Mouse (Mus musculus) embryonic facial prominence, embryonic 14.5 days (tissue): ENCODE results near the gene Pcif1. TPM values are rescaled to one million over a fixed set of nuclear protein-coding genes. Genes with fewer than 3 reads are reported as not detected.
"Not testable (repeated sequence)": the region's sequence is repeated elsewhere in the genome, so short reads cannot be mapped to it uniquely, and the experiment has no call there.

Source experiments
- ATAC-seq: fragments of 200-750 bp; cut with Nextera tagmentation; 2 replicates; pipeline ENCODE4 v1.8.0; 2017; ENCODE audit warnings: low read depth, moderate number of reproducible peaks, moderate TSS enrichment
- DNase-seq: peaks from one replicate; pipeline ENCODE4 v3.0.0-alpha.2; 2015; ENCODE audit warnings: low spot score
- H3K27ac ChIP-seq: fragments of 300-500 bp; sonication (generic); replicated peaks from 2 replicates; pipeline ENCODE4 v1.5.1; 2014; ENCODE audit warnings: low read depth, mild to moderate bottlenecking, low read length, moderate library complexity
- H3K27me3 ChIP-seq: fragments of 300-500 bp; sonication (generic); replicated peaks from 2 replicates; pipeline ENCODE4 v1.6.1; 2014; ENCODE audit warnings: low read length; ENCODE audit not compliant: control insufficient read depth, insufficient read depth
- H3K36me3 ChIP-seq: fragments of 300-500 bp; sonication (generic); 2 replicates; pipeline ENCODE4 v1.6.1; 2014; ENCODE audit warnings: low read length, mixed read lengths; ENCODE audit not compliant: control insufficient read depth, insufficient read depth
- H3K4me1 ChIP-seq: fragments of 300-500 bp; sonication (generic); 2 replicates; pipeline ENCODE4 v1.6.1; 2014; ENCODE audit warnings: antibody characterized with exemption, low read length; ENCODE audit not compliant: control insufficient read depth, insufficient read depth
- H3K4me2 ChIP-seq: fragments of 300-500 bp; sonication (generic); 2 replicates; pipeline ENCODE4 v1.6.1; 2014; ENCODE audit warnings: low read depth, mild to moderate bottlenecking, low read length, moderate library complexity, mixed read lengths
- H3K4me3 ChIP-seq: fragments of 300-500 bp; sonication (generic); 2 replicates; pipeline ENCODE4 v1.5.1; 2014; ENCODE audit warnings: low read depth, mild to moderate bottlenecking, low read length
- H3K9ac ChIP-seq: fragments of 300-500 bp; sonication (generic); 2 replicates; pipeline ENCODE4 v1.6.1; 2014; ENCODE audit warnings: low read depth, mild to moderate bottlenecking, low read length, moderate library complexity, mixed read lengths
- H3K9me3 ChIP-seq: fragments of 300-500 bp; sonication (generic); 2 replicates; pipeline ENCODE4 v1.6.1; 2016; ENCODE audit warnings: low read length; ENCODE audit not compliant: control insufficient read depth
- WGBS: fragments of 180-500 bp; shearing (Covaris S2); extraction: QIAGEN DNeasy Blood & Tissue Kit; methylation state at CpG from one replicate; pipeline ENCODE4 v1.1.7; 2014; 5-methylcytosine and 5-hydroxymethylcytosine counted together
- polyA plus RNA-seq: library from polyadenylated mRNA; unstranded; fragments of >200 nt; fragmentation: Nextera tagmentation; extraction: Ambion mirVana; gene quantifications from 2 replicates; pipeline ENCODE4 v1.2.1, GENCODE M21; 2014

Pcif1 gene
- polyA plus RNA-seq, 1 experiment from 2014 or later, result 56.9 TPM

DNA sequence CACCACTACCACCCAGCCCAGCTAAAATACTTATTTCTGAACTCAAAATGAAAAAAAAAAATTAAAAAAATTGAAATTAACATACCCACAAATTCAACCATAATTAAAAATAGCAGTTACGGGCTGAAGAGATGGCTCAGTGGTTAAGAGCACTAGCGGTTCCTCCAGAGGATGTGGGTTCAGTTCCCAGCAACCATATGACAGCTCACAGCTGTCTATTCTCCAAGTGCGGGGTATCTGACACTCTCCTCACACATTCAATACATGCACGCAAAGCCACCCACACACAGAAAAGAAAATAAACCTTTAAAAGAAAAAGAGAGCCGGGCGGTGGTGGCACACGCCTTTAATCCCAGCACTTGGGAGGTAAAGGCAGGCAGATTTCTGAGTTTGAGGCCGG lies 29.0 kb upstream of the Pcif1 start:
- DNase-seq (no peak), ATAC-seq (no peak)
- Histone ChIP-seq H3K9me3 (no peaks in the 10 kb centered on the region), H3K4me3 (no peak overlapping the region), H3K27me3 (peaks cover 7% of the 10 kb centered on the region), H3K36me3 (peaks cover 8% of the 10 kb centered on the region; the same call in 1 of the 2 replicates), H3K4me1 (no peaks in the 10 kb centered on the region), H3K4me2 (no peak overlapping the region), H3K27ac (no peak overlapping the region), H3K9ac (no peak overlapping the region)
- WGBS, result 71% methylated on average over 8 of the region's 8 CpGs

DNA sequence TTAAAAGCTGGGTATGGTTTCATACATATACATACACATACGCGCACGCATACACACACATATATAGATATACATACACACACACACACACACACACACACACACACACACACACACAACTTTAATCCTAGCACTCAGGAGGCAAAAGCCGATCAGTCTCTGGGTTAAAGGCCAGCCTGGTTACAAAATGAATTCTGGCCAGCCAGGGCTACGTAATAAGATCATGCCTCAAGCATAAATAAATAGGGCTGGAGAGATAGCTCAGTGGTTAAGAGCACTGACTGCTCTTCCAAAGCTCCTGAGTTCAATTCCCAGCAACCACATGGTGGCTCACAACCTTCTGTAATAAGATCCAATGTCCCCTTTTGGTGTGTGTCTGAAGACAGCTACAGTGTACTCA lies 23.5 kb upstream of the Pcif1 start:
- DNase-seq, H3K36me3 ChIP-seq, H3K9me3 ChIP-seq, H3K9ac ChIP-seq, H3K4me3 ChIP-seq, H3K27ac ChIP-seq, H3K4me1 ChIP-seq, ATAC-seq: not testable (repeated sequence)
- H3K4me2 ChIP-seq, result peak overlapping the region; percentile 96
- WGBS, result 75% methylated on average over 5 of the region's 5 CpGs
- H3K27me3 ChIP-seq, result peaks cover 28% of the 10 kb centered on the region

DNA sequence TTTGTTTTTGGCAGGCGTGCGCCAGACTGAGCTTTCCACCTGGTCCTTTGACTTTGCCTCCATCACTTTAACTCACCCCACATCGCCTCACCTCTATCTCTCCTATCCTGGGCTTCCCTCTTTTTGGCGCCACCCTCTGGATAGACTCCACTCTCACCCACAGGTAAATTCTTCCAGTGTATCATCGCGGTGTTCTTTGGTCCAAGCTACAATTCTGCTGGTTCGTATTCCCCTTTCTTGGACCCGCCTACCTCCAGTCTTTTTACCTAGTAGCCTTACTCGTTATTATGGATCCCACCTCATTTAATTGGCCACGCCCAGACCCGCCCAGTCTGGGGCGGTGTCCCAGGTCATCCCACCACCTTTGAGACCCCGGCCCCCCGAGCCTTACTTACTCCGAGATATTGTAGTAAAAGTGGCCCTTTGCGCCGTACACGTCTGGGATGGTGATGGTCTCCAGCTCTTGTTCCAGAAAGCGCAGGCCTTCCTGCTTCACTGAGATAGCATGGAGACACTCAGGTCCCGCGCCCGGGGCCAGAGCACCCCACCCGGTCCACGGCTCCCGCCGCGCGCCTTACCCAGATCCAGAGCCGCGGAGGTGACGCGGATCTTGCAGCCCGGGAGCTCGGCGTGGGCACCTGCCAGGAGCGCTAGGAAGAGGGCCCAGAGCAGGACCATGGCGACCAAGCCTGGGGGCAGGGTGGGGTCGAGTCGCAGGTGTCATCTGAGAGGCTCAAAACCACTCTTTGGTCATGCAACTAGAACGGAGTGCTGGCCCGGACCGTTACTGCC lies 22.6 kb upstream of the Pcif1 start:
- DNase-seq (peak; percentile 48), ATAC-seq (peak; percentile 24)
- Histone ChIP-seq H3K4me2 (peak overlapping the region; percentile 96), H3K4me3 (peak overlapping the region; percentile 57), H3K27ac (peak overlapping the region; percentile 48; the same call in 1 of the 2 replicates), H3K27me3 (peaks cover 28% of the 10 kb centered on the region), H3K36me3 (0 out of 2 replicates have a peak, but pooled peaks cover 4% of the 10 kb centered on the region), H3K4me1 (0 out of 2 replicates have a peak, but pooled peaks cover 6% of the 10 kb centered on the region), H3K9ac (peak overlapping the region; percentile 62), H3K9me3 (no peaks in the 10 kb centered on the region)
- 1% methylated on average over 42 of the region's 42 CpGs for WGBS

DNA sequence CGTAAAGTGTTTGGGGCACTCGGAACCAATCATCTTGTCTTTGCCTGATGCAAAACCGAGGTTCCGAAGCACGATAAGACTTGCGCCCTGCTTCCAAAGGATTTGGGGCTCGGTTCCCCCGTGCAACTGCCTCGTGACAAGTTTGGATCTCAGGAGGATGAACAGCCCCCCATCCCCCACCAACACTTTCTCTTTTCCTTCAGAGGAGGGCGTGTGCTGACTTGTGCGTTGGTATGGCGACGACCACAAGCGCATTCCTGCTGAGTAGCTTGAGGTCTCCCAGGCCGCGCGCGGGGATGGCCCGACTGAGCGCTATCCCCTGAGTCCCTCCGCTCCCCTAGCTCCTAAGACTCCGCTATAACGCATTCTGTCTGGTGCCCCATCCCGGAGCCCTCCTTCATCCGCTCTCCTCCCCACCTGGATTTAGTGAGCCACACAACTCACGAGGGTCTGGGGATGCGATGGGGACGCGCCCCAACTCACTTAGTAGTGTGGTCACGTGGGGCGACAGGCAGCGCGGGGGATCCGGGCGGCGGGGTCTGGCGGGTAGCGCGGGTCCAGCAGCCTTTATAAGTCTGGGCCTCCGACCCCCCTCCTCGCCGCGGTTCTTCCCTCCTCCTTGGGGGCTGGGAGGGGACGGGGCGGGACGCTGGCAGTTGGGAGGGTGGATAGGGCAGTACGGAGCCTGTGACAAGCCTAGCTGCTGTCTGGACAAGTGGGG lies 21.8 kb upstream of the Pcif1 start, which contains the start of gene Pltp:
Gene Pltp (minus strand): TSS at position 611 of the 721 bp plus-strand sequence.
- Histone ChIP-seq H3K27me3 (peaks cover 28% of the 10 kb centered on the region), H3K4me1 (peaks cover 11% of the 10 kb centered on the region), H3K9me3 (no peaks in the 10 kb centered on the region), H3K4me2 (peak within 1 kb of the TSS; percentile 96), H3K9ac (peak within 1 kb of the TSS; percentile 62), H3K4me3 (peak within 1 kb of the TSS; percentile 57), H3K36me3 (no peaks in the 10 kb centered on the region), H3K27ac (peak within 1 kb of the TSS; percentile 74)
- DNase-seq, result peak; percentile 92
- 1% methylated on average over 32 of the region's 47 CpGs for WGBS
- ATAC-seq, result peak; percentile 85

DNA sequence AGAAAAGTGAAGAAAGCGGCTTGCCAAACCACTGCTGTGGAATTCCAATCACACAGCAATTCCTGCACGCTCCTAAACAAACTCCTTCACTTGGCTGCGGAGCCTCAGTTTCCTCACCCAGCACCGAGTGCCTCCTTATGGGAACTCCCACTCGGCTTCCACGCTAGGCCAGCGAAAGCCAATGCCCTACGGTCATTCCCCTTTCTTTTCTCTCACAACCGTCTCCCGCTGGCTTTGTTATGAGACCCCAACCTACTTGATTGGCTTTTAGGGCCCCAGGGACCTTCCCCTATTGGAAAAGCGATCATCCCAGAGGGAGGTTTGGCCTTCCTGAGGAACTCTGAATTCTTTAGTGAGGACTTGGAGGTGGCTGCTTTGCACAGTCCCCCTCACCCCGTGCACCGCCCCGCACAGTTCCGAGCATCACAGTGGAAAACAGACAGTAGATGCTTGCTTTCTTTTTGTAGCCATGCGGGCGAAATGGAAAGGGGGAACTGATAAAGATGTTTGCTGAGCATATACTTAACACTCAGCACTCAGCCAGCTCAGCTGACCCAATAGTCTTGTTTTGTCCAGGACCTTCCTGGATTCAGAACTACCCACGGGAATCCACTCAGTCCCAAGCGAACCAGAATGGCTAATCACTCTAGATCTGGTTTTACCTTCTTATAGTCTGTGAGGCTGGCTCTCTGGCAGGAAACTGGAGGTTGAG lies 21.1 kb upstream of the Pcif1 start:
- Histone ChIP-seq H3K27ac (peak overlapping the region; percentile 74), H3K4me1 (peaks cover 14% of the 10 kb centered on the region), H3K9ac (peak overlapping the region; percentile 62), H3K4me2 (peak overlapping the region; percentile 96), H3K36me3 (no peaks in the 10 kb centered on the region), H3K4me3 (peak overlapping the region; percentile 57), H3K27me3 (peaks cover 28% of the 10 kb centered on the region), H3K9me3 (no peaks in the 10 kb centered on the region)
- WGBS, result 8% methylated on average over 19 of the region's 19 CpGs
- ATAC-seq (no peak), DNase-seq (no peak)

DNA sequence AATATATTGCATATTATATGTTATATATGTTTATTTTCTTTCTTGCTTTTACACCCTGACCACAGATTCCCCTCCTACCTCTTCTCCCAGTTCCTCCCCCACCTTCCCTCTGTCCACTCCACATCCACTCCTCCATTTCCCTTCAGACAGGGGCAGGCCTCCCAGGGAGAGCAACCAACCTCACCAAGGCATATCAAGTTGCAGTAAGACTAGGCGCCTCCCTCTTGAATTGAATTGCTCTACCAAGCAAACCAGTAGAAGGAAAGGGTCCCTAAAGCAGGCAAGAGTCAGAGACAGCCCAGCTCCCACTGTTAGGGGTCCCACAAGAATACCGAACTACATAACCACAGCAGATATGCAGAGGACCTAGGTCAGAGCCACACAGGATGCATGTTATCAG lies 19.9 kb upstream of the Pcif1 start:
- no peak overlapping the region for H3K27ac ChIP-seq
- 37% methylated on average over 2 of the region's 2 CpGs for WGBS
- ATAC-seq (no peak), DNase-seq (no peak)
- no peak overlapping the region for H3K4me2 ChIP-seq
- peaks cover 14% of the 10 kb centered on the region for H3K4me1 ChIP-seq
- no peaks in the 10 kb centered on the region for H3K9me3 ChIP-seq
- no peak overlapping the region for H3K4me3 ChIP-seq
- no peaks in the 10 kb centered on the region for H3K36me3 ChIP-seq
- no peak overlapping the region for H3K9ac ChIP-seq
- peaks cover 28% of the 10 kb centered on the region for H3K27me3 ChIP-seq

DNA sequence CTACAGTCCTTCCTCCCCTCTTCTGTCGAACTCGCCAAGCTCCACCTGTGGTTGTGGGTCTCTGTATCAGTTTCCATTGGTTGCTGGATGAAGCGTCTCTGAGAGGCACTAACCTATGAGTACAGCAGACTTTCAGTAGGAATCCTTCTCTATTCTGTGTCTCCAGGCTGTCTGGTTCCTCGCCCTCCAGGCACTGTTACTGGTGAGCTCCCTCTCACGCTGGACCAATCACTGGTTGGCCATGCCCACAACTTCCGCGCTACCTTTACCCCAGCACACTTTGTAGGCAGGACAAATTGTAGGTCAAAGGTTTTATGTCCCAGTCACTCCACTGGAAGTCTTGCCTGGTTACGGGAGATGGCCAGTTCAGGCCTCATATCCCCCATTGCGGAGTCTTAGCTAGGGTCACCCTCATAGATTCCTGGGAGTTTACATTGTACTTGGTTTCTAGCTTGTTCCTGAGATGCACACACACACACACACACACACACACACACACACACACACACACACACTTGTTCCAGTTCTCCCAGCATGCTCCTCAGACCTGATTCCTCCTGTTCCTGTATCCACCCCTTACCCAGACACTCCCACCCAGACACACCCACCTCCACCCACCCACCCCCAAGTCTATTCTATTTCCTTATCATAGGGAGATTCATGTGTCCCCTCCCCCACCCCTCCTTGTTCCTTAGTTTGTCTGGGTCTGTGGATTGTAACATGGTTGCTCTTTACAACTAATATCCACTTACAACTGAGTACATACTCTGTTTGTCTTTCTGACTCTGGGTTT lies 19.3 kb upstream of the Pcif1 start:
- H3K4me3 ChIP-seq, result no peak overlapping the region
- no peaks in the 10 kb centered on the region for H3K9me3 ChIP-seq
- no peak overlapping the region for H3K27ac ChIP-seq
- ATAC-seq (no peak), DNase-seq (no peak)
- H3K9ac ChIP-seq, result no peak overlapping the region
- H3K4me1 ChIP-seq, result peaks cover 14% of the 10 kb centered on the region
- H3K4me2 ChIP-seq, result no peak overlapping the region
- 57% methylated on average over 9 of the region's 9 CpGs for WGBS
- peaks cover 23% of the 10 kb centered on the region for H3K27me3 ChIP-seq
- no peaks in the 10 kb centered on the region for H3K36me3 ChIP-seq

DNA sequence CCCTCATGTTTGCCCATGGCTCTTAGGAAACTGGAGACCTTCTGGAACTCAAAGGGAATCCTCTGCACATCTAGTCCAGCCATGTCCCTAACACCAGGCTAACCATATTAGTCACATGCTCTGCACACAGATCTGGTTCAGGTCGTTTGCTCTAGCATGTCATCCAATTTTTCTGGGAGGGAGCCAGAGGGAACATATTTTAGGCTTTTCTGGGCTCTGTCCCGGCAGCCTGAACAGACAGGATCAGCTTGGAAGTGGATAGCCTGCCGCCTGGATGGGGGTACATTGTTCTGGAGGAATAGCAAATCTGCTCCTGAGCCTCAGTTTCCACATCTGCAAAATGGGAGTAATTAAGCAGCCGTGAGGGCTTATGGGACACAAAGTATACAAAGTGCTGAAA lies 18.0 kb upstream of the Pcif1 start:
- Histone ChIP-seq H3K27me3 (peaks cover 16% of the 10 kb centered on the region), H3K9ac (no peak overlapping the region), H3K9me3 (no peaks in the 10 kb centered on the region), H3K36me3 (no peaks in the 10 kb centered on the region), H3K27ac (no peak overlapping the region), H3K4me2 (no peak overlapping the region), H3K4me3 (no peak overlapping the region), H3K4me1 (peaks cover 14% of the 10 kb centered on the region)
- ATAC-seq (no peak), DNase-seq (no peak)
- 55% methylated on average over 4 of the region's 4 CpGs for WGBS
